Mouse (Mus musculus) adrenal gland, postnatal 14 days (tissue): ENCODE data around the gene Rap1gap2. TPM values are rescaled to one million over a fixed set of nuclear protein-coding genes. Genes with fewer than 3 reads are reported as not detected.

Source experiments
- DNase-seq: peaks from one replicate; pipeline ENCODE4 v3.0.0; 2021; ENCODE audit warnings: mixed read lengths
- total RNA-seq: library from RNA; stranded (reverse); gene quantifications from 2 replicates; pipeline ENCODE4 v1.2.3, GENCODE M21; 2021

The Rap1gap2 gene
- total RNA-seq, 1 experiment from 2014 or later, result 12.8 TPM

- no peak for DNase-seq
These were observed 201.3 kb downstream of the Rap1gap2 start for GRCm38 (mm10) chr11:74409447-74409754.

- DNase-seq, result peak; percentile 98
These were observed 201.9 kb downstream of the Rap1gap2 start for GRCm38 (mm10) chr11:74408587-74409446.

DNA sequence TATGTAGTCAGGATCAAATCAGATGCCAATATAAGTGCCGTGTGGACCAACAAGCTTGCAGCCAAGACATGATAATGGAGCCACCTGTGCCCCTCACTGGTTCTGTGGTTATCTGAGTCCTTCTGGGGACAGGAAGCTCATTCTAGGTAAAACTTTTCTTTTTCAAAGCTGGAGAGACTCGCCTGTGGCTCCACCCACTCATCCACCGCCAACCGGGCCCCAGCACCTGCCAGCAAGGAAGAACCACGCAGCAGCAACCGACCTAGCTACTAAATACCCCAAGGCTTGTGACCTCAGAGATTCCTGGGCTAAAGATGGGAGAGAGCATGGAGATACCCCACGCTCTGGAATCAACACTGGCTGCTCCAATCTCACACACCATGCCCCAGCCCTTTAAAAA is 205.5 kb downstream of the Rap1gap2 start:
- DNase-seq, result no peak

- no peak for DNase-seq
These were observed 206.5 kb downstream of the Rap1gap2 start for GRCm38 (mm10) chr11:74404216-74404615.

- no peak for DNase-seq
These were observed 208.6 kb downstream of the Rap1gap2 start for GRCm38 (mm10) chr11:74402126-74402525.

DNA sequence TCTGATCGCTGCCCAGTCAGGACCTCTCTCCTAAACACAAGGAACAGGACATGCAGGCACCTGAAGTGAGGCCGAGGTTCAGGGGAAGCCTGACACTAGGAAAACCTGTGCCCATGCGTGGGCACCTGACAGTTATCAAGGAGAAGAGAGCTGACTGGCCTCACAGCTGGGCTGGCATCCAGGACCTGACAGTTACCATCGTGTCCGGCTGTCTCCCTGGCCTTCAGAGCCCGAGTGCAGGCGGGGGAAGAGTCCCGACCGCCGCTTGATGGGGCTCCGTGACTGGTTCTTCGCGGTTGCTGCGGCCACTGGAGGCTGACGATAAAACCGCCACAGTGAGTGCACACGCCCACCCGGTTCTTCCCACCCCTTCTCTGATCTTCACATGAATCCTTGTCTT is 215.1 kb downstream of the Rap1gap2 start:
- peak; percentile 76 for DNase-seq

GRCm38 (mm10) chr11:74393489-74393888 is 217.2 kb downstream of the Rap1gap2 start:
- DNase-seq, result peak; percentile 84

DNA sequence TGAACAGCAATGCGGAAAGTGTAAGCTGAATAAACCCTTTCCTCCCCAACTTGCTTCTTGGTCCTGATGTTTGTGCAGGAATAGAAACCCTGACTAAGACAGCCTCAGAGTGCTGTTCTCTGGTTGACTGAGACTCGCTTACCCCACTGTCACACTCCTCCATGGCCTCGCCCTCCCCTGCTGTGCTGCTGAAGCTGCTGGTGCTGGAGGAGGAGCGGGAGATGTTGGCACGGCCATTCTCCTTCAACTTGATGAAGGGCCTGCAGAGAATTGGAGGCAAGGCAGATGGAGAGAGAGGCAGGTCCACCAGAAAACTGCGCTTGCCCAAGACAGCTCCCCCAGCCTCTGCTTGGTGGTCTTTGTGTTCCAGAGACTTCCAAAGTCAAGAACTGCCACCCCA is 217.8 kb downstream of the Rap1gap2 start:
- DNase-seq, result no peak

GRCm38 (mm10) chr11:74391899-74392298 is 218.8 kb downstream of the Rap1gap2 start:
- DNase-seq, result no peak

DNA sequence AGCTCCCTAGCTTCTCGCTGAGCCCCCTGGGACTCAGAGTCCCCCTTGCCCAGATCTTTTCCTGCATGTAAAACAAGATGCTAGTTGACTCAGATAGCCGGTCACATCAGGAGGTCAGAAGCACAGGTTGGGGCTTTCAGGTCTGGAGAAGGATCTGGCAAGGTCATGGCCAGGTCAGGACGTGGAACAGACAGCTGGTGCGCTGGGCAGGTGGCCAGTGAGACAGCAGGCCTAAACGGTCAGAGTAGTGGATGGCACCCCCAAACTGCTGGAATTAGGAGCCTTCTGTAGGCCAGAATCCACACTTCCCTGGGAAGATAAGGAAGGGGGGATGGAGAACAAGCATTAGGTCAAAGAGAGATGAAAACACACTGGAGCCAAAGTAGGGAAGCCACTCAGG is 223.5 kb downstream of the Rap1gap2 start:
- no peak for DNase-seq

DNA sequence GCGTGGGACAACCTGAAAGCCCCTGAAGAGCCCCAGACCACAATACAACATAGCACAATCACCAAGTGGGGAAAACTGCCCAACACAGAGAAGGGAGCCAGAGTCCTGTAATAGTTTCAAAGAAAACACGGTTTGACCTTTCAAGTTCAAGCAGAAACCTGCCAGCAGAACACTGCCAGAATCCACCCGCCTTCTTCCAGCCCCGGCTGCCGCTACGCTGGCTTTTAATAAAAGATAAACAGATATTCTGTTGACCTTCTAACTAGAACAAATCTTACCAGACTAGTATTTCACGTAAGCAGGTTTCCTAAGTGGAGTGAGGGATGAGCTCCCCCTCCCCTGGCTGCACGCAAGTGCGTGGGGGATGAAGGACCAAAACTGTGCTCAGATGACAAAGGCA is 225.0 kb downstream of the Rap1gap2 start:
- DNase-seq, result peak; percentile 64

DNA sequence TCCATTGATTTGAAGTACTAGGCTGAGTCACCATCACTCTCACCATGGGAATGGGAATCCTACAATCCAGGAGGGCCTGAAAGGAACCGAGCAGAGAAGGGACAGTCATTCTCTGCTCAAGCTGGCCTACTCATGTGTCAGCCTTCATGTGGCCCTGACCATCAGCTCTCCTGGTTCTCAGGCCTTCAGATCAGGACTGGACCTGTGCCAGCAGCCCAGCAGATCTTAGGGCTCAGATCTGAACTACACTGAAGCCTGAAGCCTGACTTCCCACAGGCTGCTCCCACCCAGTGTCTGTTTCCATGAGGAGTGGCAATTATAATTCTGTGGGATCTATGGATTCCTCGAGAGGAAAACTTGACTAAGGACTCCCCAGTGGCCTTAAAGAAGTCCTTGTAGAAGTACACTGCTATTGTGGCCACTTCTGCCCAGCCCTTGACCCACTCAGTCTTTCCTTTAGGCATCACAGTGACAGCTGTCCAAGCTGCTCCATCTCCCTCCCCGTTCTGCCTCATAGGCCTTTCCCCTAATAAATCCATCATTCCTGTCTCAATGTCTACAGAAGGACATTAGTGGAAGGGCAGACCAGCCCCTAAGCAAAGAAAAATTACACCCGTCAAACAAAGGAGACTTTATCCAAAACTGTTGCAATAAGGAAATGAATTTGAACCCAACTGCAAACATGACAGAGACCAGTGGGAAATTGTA is 231.4 kb downstream of the Rap1gap2 start:
- peak; percentile 65 for DNase-seq

- DNase-seq, result peak; percentile 75
These were observed 233.9 kb downstream of the Rap1gap2 start for GRCm38 (mm10) chr11:74376847-74377246.

GRCm38 (mm10) chr11:74371393-74372100 is 239.2 kb downstream of the Rap1gap2 start:
- DNase-seq, result peak; percentile 83

DNA sequence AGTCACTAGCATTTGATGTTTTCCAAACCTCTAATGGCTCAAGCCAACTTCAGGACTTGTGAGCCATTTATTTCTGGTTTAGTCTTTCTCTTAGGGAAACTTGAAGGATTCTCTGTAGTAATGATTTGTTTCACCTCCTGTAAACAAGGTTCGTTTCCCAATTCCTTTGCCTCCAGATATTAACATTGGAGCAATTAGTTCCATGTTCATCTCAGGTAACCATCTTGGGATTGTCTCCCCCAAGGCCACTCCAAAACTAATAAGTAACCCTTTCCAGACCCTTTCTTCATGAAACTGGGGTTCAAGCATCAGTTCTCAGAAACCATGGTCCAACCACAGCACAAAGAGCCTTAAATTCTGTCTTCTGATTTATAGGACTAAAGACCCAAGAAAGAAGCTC is 248.9 kb downstream of the Rap1gap2 start, which contains the start of gene Olfr412:
Gene Olfr412, plus strand, starts transcription at position 301 of the 400 bp plus-strand sequence.
- no peak for DNase-seq

DNA sequence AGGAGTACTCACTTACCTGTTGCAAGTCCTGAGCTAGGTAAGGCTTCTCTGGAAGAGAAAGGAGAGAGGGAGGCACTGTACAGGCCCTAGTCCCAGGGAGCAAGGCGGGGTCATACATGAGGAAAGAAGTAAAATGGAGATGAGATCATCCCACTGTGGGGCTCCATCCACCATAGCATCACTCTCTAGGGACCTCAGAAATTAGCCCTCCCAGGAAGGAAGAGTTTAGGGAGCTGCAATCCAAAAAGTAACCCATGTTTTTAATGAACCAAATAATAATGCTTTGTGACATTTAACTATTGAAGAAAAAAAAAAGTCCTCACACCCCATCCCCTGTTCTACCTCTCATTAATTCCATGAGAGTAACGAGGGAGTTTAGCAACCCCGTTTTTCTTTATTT is 258.2 kb downstream of the Rap1gap2 start, which contains the start of gene Olfr411:
Gene Olfr411, minus strand, starts transcription at position 101 of the 400 bp plus-strand sequence.
- no peak for DNase-seq

- no peak for DNase-seq
These were observed 272.8 kb downstream of the Rap1gap2 start, which contains the start of gene Olfr410 for GRCm38 (mm10) chr11:74337931-74338330. TSS of gene Olfr410 (minus strand) at chr11:74338031.

Other genes with a start within 250 kb of the Rap1gap2 start
- gene Olfr412, start 248.8 kb downstream of the Rap1gap2 start, total RNA-seq, result not detected in 2 replicates
- 2.9 and 3.1 TPM in 2 replicates for gene Ccdc92b, start 8.7 kb upstream of the Rap1gap2 start, total RNA-seq
- gene Cluh, start 38.6 kb upstream of the Rap1gap2 start, total RNA-seq, result 245 and 246 TPM in 2 replicates
- 140 and 142 TPM in 2 replicates for gene Pafah1b1, start 113.8 kb upstream of the Rap1gap2 start, total RNA-seq
- 24.1 and 29.2 TPM in 2 replicates for gene Mettl16, start 159.9 kb upstream of the Rap1gap2 start, total RNA-seq
- gene Mnt, start 220.0 kb upstream of the Rap1gap2 start, total RNA-seq, result 22.8 and 29.9 TPM in 2 replicates